Mouse (Mus musculus) olfactory bulb, adult 2 months (tissue): ENCODE measurements at regions not wholly inside any gene's neighbourhood (a gene's known extent, or its start where the extent isn't known, plus 50 kb on each side); places are given as distances from the start of the nearest gene placed in this dataset.

Source experiments
- H3K27ac ChIP-seq: fragments of 200-500 bp; 2 replicates; pipeline ENCODE4 v1.5.1; 2012; ENCODE audit warnings: low read depth, low read length; ENCODE audit not compliant: insufficient read depth
- H3K4me1 ChIP-seq: fragments of 200-500 bp; 2 replicates; pipeline ENCODE4 v1.6.1; 2012; ENCODE audit warnings: low read length; ENCODE audit not compliant: control insufficient read depth, insufficient read depth
- H3K4me3 ChIP-seq: fragments of 200-500 bp; 2 replicates; pipeline ENCODE4 v1.5.1; 2012; ENCODE audit warnings: mild to moderate bottlenecking, low read depth, low read length, moderate library complexity; ENCODE audit not compliant: insufficient read depth
- CTCF ChIP-seq: fragments of 200-500 bp; IDR thresholded peaks from 2 replicates; pipeline ENCODE4 v1.5.1; 2012; ENCODE audit warnings: low read depth, mild to moderate bottlenecking, low read length, moderate library complexity; ENCODE audit not compliant: insufficient read depth
- POLR2A ChIP-seq: fragments of 200-500 bp; IDR thresholded peaks from 2 replicates; pipeline ENCODE4 v1.6.1; 2012; ENCODE audit warnings: mild to moderate bottlenecking, low read depth, low read length, moderate library complexity; ENCODE audit not compliant: insufficient read depth
- WGBS: fragments of 180-500 bp; shearing (Covaris S2); methylation state at CpG from one replicate; pipeline ENCODE4 v1.1.7; 2018; 5-methylcytosine and 5-hydroxymethylcytosine counted together

GRCm38 (mm10) chr7:83104426-83104825 is 237.3 kb downstream of the Mex3b start:
- H3K27ac ChIP-seq = no peak overlapping the region
- no peaks in the 10 kb centered on the region for H3K4me1 ChIP-seq
- no peak overlapping the region for H3K4me3 ChIP-seq
- TF ChIP-seq CTCF (no peak), POLR2A (no peak)
- WGBS = 57% methylated on average over 1 of the region's 1 CpGs

- Histone ChIP-seq H3K4me3 (no peak overlapping the region), H3K4me1 (no peaks in the 10 kb centered on the region), H3K27ac (no peak overlapping the region)
- TF ChIP-seq POLR2A (no peak), CTCF (no peak)
These were observed 238.5 kb downstream of the Mex3b start for GRCm38 (mm10) chr7:83105672-83106071.

- 91% methylated on average over 6 of the region's 6 CpGs for WGBS
- Histone ChIP-seq H3K4me3 (no peak overlapping the region), H3K27ac (no peak overlapping the region), H3K4me1 (no peaks in the 10 kb centered on the region)
- TF ChIP-seq POLR2A (no peak), CTCF (no peak)
These were observed 244.2 kb downstream of the Mex3b start for GRCm38 (mm10) chr7:83111217-83111823.

- TF ChIP-seq POLR2A = no peak
- no peak for TF ChIP-seq CTCF
- WGBS = 97% methylated on average over 1 of the region's 1 CpGs
- Histone ChIP-seq H3K4me3 (no peak overlapping the region), H3K27ac (no peak overlapping the region), H3K4me1 (no peaks in the 10 kb centered on the region)
These were observed 249.4 kb downstream of the Mex3b start for GRCm38 (mm10) chr7:83116487-83116886.

- H3K27ac ChIP-seq = no peak overlapping the region
- H3K4me1 ChIP-seq = no peaks in the 10 kb centered on the region
- no peak for TF ChIP-seq CTCF
- no peak for TF ChIP-seq POLR2A
- no peak overlapping the region for H3K4me3 ChIP-seq
- WGBS = 87% methylated on average over 3 of the region's 3 CpGs
These were observed 249.9 kb downstream of the Mex3b start for GRCm38 (mm10) chr7:83117065-83117464.

DNA sequence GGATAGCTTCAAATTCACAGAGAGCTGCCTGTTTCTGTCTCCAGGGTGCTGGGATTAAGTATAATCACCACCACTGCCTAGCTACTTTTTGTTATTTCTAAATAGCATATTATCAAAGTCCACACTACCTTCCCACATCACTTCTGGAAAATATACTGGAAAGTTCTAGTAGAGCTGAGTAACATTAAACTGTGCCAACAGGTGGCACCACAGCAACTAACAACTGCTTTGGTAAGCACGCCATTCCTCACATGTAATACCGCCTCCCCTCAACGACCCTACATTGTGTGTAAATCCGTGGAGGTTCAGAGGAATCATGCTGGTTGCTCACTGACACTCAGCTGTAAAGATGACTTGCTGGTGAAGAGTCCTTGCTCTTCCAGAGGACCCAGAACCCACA is 259.1 kb downstream of the Mex3b start:
- Histone ChIP-seq H3K27ac (no peak overlapping the region), H3K4me3 (no peak overlapping the region), H3K4me1 (no peaks in the 10 kb centered on the region)
- TF ChIP-seq POLR2A (no peak), CTCF (no peak)
- 79% methylated on average over 4 of the region's 4 CpGs for WGBS

GRCm38 (mm10) chr7:83140216-83140615 is 273.1 kb downstream of the Mex3b start:
- no peaks in the 10 kb centered on the region; the same call in 1 of the 2 replicates for H3K4me1 ChIP-seq
- no peak for TF ChIP-seq CTCF
- no peak for TF ChIP-seq POLR2A
- 47% methylated on average over 4 of the region's 4 CpGs for WGBS
- H3K4me3 ChIP-seq = no peak overlapping the region
- no peak overlapping the region for H3K27ac ChIP-seq

DNA sequence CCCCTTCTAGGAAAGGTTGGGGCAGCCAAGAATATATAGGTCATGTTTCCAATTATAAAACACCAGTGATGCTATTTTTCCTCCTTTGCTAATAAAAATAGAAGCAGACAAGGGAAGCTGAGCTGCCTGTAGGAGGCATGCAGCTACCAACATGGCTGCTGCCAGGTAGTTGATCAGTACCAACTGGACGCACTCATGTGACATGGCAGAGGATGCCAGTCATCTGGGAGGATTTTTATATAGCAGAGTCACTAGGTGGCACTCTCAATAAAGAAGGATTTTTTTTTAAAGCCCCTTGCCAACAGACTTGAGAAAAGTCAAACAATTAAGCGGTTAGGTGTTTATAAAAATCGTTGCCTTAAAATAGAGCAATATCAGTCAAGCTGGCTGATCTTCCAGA is 273.5 kb downstream of the Mex3b start:
- Histone ChIP-seq H3K4me1 (no peaks in the 10 kb centered on the region; the same call in 1 of the 2 replicates), H3K27ac (no peak overlapping the region), H3K4me3 (no peak overlapping the region)
- WGBS = 79% methylated on average over 3 of the region's 3 CpGs
- no peak for TF ChIP-seq POLR2A
- TF ChIP-seq CTCF = no peak

DNA sequence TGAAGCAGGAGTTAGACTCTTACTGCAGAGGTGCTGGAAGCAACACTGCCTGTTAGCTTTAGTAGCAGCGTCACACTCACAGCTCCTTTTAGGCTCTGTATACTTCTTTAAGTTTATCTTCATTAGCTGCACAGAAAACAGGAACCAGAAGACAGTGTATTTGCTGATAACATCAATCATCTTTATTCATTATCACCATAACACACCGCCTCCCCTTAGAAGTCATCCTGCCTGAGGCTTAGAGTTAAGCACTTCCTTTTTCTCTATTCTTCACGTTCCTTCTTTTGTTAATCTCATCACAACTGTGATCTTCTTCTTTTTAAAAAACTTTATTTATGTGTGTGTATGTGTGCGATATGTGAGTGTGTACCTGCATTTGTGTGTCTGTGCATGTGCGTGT is 276.9 kb downstream of the Mex3b start:
- H3K4me1 ChIP-seq = no peaks in the 10 kb centered on the region; the same call in 1 of the 2 replicates
- H3K4me3 ChIP-seq = no peak overlapping the region
- TF ChIP-seq POLR2A (no peak), CTCF (no peak)
- WGBS = 89% methylated on average over 5 of the region's 5 CpGs
- H3K27ac ChIP-seq = no peak overlapping the region

- Histone ChIP-seq H3K27ac (no peak overlapping the region), H3K4me1 (no peaks in the 10 kb centered on the region), H3K4me3 (no peak overlapping the region)
- 78% methylated on average over 5 of the region's 5 CpGs for WGBS
- TF ChIP-seq CTCF = no peak
- TF ChIP-seq POLR2A = no peak
These were observed 278.4 kb downstream of the Mex3b start for GRCm38 (mm10) chr7:83145551-83145950.
